Mouse (Mus musculus) midbrain, embryonic 15.5 days (tissue): ENCODE measurements around the gene Hddc3. TPM values are rescaled to one million over a fixed set of nuclear protein-coding genes. Genes with fewer than 3 reads are reported as not detected.
A peak's percentile ranks its signal among the peaks of the same experiment; 100 is the strongest.

Experiments
- ATAC-seq: fragments of 200-750 bp; cut with Nextera tagmentation; replicated peaks from 2 replicates; pipeline ENCODE4 v1.8.0; 2017; ENCODE audit warnings: moderate TSS enrichment
- H3K27ac ChIP-seq: fragments of 300-500 bp; sonication (generic); 2 replicates; pipeline ENCODE4 v1.5.1; 2015; ENCODE audit warnings: mild to moderate bottlenecking, inconsistent platforms
- H3K27me3 ChIP-seq: fragments of 300-500 bp; sonication (generic); replicated peaks from 2 replicates; pipeline ENCODE4 v1.6.1; 2015; ENCODE audit warnings: inconsistent platforms
- H3K36me3 ChIP-seq: fragments of 300-500 bp; sonication (generic); replicated peaks from 2 replicates; pipeline ENCODE4 v1.6.1; 2015; ENCODE audit warnings: inconsistent platforms
- H3K4me1 ChIP-seq: fragments of 300-500 bp; sonication (generic); 2 replicates; pipeline ENCODE4 v1.6.1; 2015; ENCODE audit warnings: inconsistent platforms
- H3K4me2 ChIP-seq: fragments of 300-500 bp; sonication (generic); 2 replicates; pipeline ENCODE4 v1.6.1; 2015; ENCODE audit warnings: inconsistent platforms, mild to moderate bottlenecking, moderate library complexity
- H3K4me3 ChIP-seq: fragments of 300-500 bp; sonication (generic); 2 replicates; pipeline ENCODE4 v1.5.1; 2015; ENCODE audit warnings: mild to moderate bottlenecking, inconsistent platforms
- H3K9ac ChIP-seq: fragments of 300-500 bp; sonication (generic); 2 replicates; pipeline ENCODE4 v1.6.1; 2015; ENCODE audit warnings: mild to moderate bottlenecking, inconsistent platforms
- H3K9me3 ChIP-seq: fragments of 300-500 bp; sonication (generic); 2 replicates; pipeline ENCODE4 v1.6.1; 2016; ENCODE audit warnings: inconsistent platforms
- WGBS: fragments of 180-500 bp; shearing (Covaris S2); methylation state at CpG from one replicate; pipeline ENCODE4 v1.1.7; 2015; ENCODE audit warnings: mixed read lengths; 5-methylcytosine and 5-hydroxymethylcytosine counted together
- polyA plus RNA-seq: library from polyadenylated mRNA; unstranded; fragments of >200 nt; fragmentation: Nextera tagmentation; extraction: Ambion mirVana; gene quantifications from 2 replicates; pipeline ENCODE4 v1.2.1, GENCODE M21; 2015

Hddc3 gene
- polyA plus RNA-seq, 1 experiment from 2014 or later, result 22.1 TPM

GRCm38 (mm10) chr7:80339793-80340628 is 2.9 kb upstream of the Hddc3 start:
- ATAC-seq, result peak; percentile 97
- no peaks in the 10 kb centered on the region for H3K27me3 ChIP-seq
- WGBS, result under 1% methylated on average over 45 of the region's 45 CpGs
- H3K36me3 ChIP-seq, result peaks cover 22% of the 10 kb centered on the region
- H3K4me3 ChIP-seq, result peak overlapping the region; percentile 68
- H3K4me2 ChIP-seq, result peak overlapping the region; percentile 90
- peak overlapping the region; percentile 92 for H3K27ac ChIP-seq
- peak overlapping the region; percentile 55 for H3K9ac ChIP-seq
- no peaks in the 10 kb centered on the region for H3K9me3 ChIP-seq
- peaks cover 58% of the 10 kb centered on the region for H3K4me1 ChIP-seq

DNA sequence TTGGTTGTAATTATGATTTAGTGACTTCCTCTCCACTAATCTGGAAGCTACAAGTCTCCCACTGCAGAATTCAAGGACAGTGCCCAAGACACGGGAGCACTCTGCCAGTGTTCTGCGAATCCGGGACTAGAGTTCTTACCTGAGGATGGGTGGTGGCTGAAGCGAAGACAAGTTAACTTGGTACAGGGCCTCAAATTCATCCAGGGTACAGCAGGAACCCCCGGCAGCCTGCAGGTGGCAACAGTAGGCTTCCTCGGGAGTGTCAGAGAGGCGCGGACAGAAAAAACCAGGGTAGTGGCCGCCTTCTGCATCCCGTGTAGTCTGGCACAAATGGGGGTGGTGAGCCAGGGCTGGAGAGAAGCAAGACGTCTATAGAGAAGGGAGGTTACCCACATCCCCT is 2.1 kb upstream of the Hddc3 start, which contains the start of gene Unc45a:
TSS of gene Unc45a (minus strand) at position 213 of the 400 bp plus-strand sequence.
- 3% methylated on average over 11 of the region's 11 CpGs for WGBS
- H3K4me1 ChIP-seq, result peaks cover 55% of the 10 kb centered on the region

GRCm38 (mm10) chr7:80341793-80342192 is 1.1 kb upstream of the Hddc3 start:
- Histone ChIP-seq H3K27ac (0 out of 2 replicates have a peak overlapping the region, but pooled peaks have one; percentile 10), H3K4me3 (no peak overlapping the region), H3K9me3 (no peaks in the 10 kb centered on the region), H3K9ac (no peak overlapping the region), H3K36me3 (peaks cover 6% of the 10 kb centered on the region), H3K27me3 (no peaks in the 10 kb centered on the region), H3K4me2 (no peak overlapping the region), H3K4me1 (peaks cover 55% of the 10 kb centered on the region)
- ATAC-seq, result no peak
- 57% methylated on average over 7 of the region's 7 CpGs for WGBS

More for the DNA sequence above, 2.1 kb upstream of the Hddc3 start, which contains the start of gene Unc45a:
- H3K9me3 ChIP-seq, result no peaks in the 10 kb centered on the region
- H3K27ac ChIP-seq, result peak within 1 kb of the TSS; percentile 92
- peak within 1 kb of the TSS; percentile 90 for H3K4me2 ChIP-seq
- peak; percentile 48 for ATAC-seq
- H3K4me3 ChIP-seq, result peak within 1 kb of the TSS; percentile 68
- H3K36me3 ChIP-seq, result peaks cover 15% of the 10 kb centered on the region
- H3K9ac ChIP-seq, result peak within 1 kb of the TSS; percentile 55
- no peaks in the 10 kb centered on the region for H3K27me3 ChIP-seq

GRCm38 (mm10) chr7:80343270-80344018 is 540 bp downstream of the Hddc3 start:
- WGBS, result 25% methylated on average over 19 of the region's 19 CpGs
- no peaks in the 10 kb centered on the region for H3K9me3 ChIP-seq
- H3K36me3 ChIP-seq, result no peaks in the 10 kb centered on the region
- H3K9ac ChIP-seq, result peak overlapping the region; percentile 71
- peak overlapping the region; percentile 55 for H3K4me3 ChIP-seq
- H3K27ac ChIP-seq, result peak overlapping the region; percentile 82
- H3K4me1 ChIP-seq, result peaks cover 40% of the 10 kb centered on the region
- H3K27me3 ChIP-seq, result no peaks in the 10 kb centered on the region
- ATAC-seq, result peak; percentile 12
- H3K4me2 ChIP-seq, result peak overlapping the region; percentile 60

DNA sequence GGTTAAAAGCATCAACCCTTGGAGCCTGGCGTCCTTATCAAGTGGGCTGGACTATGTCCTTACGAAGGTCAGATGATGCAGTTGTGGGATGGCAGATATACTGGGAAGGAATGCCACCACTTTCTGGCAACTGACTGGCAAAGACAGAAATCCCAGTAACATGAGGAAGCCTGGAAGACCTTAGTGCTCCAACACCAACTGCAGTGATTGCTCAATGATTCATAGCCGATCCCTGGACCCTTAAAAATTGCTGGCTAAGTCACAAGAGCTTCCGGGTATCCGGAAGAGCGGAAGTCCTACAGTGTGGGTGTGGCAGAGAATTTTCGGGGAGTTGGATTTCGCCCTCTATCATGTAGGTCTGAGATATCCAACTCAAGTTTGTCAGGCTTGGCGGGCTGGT is 3.3 kb downstream of the Hddc3 start:
- no peak for ATAC-seq
- WGBS, result 97% methylated on average over 9 of the region's 9 CpGs

GRCm38 (mm10) chr7:80346830-80347229 is 3.9 kb downstream of the Hddc3 start:
- Histone ChIP-seq H3K4me2 (no peak overlapping the region), H3K9ac (no peak overlapping the region), H3K9me3 (no peaks in the 10 kb centered on the region), H3K36me3 (peaks cover 13% of the 10 kb centered on the region), H3K27ac (no peak overlapping the region), H3K4me3 (no peak overlapping the region), H3K4me1 (peaks cover 17% of the 10 kb centered on the region), H3K27me3 (no peaks in the 10 kb centered on the region)
- WGBS, result 93% methylated on average over 5 of the region's 5 CpGs
- ATAC-seq, result no peak

More for the DNA sequence above, 3.3 kb downstream of the Hddc3 start:
- no peaks in the 10 kb centered on the region for H3K27me3 ChIP-seq
- H3K9ac ChIP-seq, result no peak overlapping the region
- peaks cover 23% of the 10 kb centered on the region for H3K4me1 ChIP-seq
- no peak overlapping the region for H3K27ac ChIP-seq
- no peak overlapping the region for H3K4me3 ChIP-seq
- H3K36me3 ChIP-seq, result peaks cover 13% of the 10 kb centered on the region
- no peak overlapping the region for H3K4me2 ChIP-seq
- H3K9me3 ChIP-seq, result no peaks in the 10 kb centered on the region

- no peak for ATAC-seq
- H3K4me2 ChIP-seq, result no peak overlapping the region
- no peaks in the 10 kb centered on the region for H3K27me3 ChIP-seq
- no peak overlapping the region for H3K9ac ChIP-seq
- peaks cover 22% of the 10 kb centered on the region for H3K36me3 ChIP-seq
- peaks cover 7% of the 10 kb centered on the region for H3K4me1 ChIP-seq
- H3K9me3 ChIP-seq, result no peaks in the 10 kb centered on the region
- no peak overlapping the region for H3K4me3 ChIP-seq
- H3K27ac ChIP-seq, result 0 out of 2 replicates have a peak overlapping the region, but pooled peaks have one; percentile 25
- WGBS, result 73% methylated on average over 13 of the region's 13 CpGs
Measured at GRCm38 (mm10) chr7:80347670-80348586, 5.0 kb downstream of the Hddc3 start.

GRCm38 (mm10) chr7:80350808-80351207 is 7.9 kb downstream of the Hddc3 start:
- no peak overlapping the region for H3K4me3 ChIP-seq
- H3K4me2 ChIP-seq, result no peak overlapping the region
- H3K9me3 ChIP-seq, result no peaks in the 10 kb centered on the region
- no peak overlapping the region for H3K27ac ChIP-seq
- ATAC-seq, result no peak
- no peaks in the 10 kb centered on the region for H3K27me3 ChIP-seq
- no peak overlapping the region for H3K9ac ChIP-seq
- 82% methylated on average over 2 of the region's 2 CpGs for WGBS
- no peaks in the 10 kb centered on the region for H3K4me1 ChIP-seq
- peaks cover 27% of the 10 kb centered on the region for H3K36me3 ChIP-seq

- no peak overlapping the region for H3K4me3 ChIP-seq
- no peaks in the 10 kb centered on the region for H3K4me1 ChIP-seq
- H3K36me3 ChIP-seq, result peaks cover 35% of the 10 kb centered on the region
- no peak overlapping the region for H3K4me2 ChIP-seq
- H3K27me3 ChIP-seq, result no peaks in the 10 kb centered on the region
- no peaks in the 10 kb centered on the region for H3K9me3 ChIP-seq
- WGBS, result 94% methylated on average over 8 of the region's 8 CpGs
- H3K9ac ChIP-seq, result no peak overlapping the region
- ATAC-seq, result no peak
- H3K27ac ChIP-seq, result no peak overlapping the region
Measured at GRCm38 (mm10) chr7:80352920-80353319, 10.0 kb downstream of the Hddc3 start.

DNA sequence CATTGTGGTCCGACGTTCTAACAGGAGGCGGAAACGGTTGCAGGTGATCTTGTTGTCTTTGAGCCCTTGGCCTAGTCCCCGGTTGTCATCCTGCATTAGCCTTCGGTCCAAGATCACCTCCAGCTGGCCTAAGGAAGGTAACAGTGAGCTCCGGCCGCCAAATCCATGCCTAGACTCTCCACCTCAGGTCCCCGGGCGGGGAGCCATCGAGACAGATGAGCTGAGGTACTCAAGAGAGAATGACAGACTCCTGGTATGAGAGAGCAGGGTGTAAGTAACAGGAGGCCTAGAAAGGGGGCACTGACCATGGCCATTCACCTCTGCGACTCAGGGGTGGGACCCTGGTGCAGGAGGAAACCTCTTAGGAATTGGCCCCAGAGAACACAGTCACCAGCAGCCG is 13.4 kb downstream of the Hddc3 start:
- Histone ChIP-seq H3K4me2 (no peak overlapping the region), H3K36me3 (peaks cover 43% of the 10 kb centered on the region), H3K4me3 (no peak overlapping the region), H3K27ac (no peak overlapping the region), H3K9ac (no peak overlapping the region), H3K27me3 (no peaks in the 10 kb centered on the region), H3K9me3 (no peaks in the 10 kb centered on the region), H3K4me1 (no peaks in the 10 kb centered on the region)
- ATAC-seq, result no peak
- 85% methylated on average over 13 of the region's 13 CpGs for WGBS

GRCm38 (mm10) chr7:80357156-80357555 is 14.3 kb downstream of the Hddc3 start:
- H3K9ac ChIP-seq, result no peak overlapping the region
- H3K36me3 ChIP-seq, result peaks cover 48% of the 10 kb centered on the region
- no peak overlapping the region for H3K4me2 ChIP-seq
- no peaks in the 10 kb centered on the region for H3K9me3 ChIP-seq
- no peaks in the 10 kb centered on the region for H3K4me1 ChIP-seq
- H3K27ac ChIP-seq, result no peak overlapping the region
- ATAC-seq, result no peak
- H3K27me3 ChIP-seq, result no peaks in the 10 kb centered on the region
- WGBS, result 18% methylated on average over 8 of the region's 8 CpGs
- no peak overlapping the region for H3K4me3 ChIP-seq
